ENCODE assay signal across 25 mouse cellular contexts in genomic region chr10:94588976-94589375, GRCm38 (mm10).
"Had no signal": no experiment of that assay in that cellular context is flagged by ENCODE, and none has a peak within 500 bp of the region (broad histone marks: within the 10 kb centered on the region; RNA-seq: fewer than 3 reads in every experiment).

No protein-coding gene starts in this region.

- H3K9ac ChIP-seq: heart, embryonic 13.5 days; heart, embryonic 15.5 days; hindbrain, embryonic 13.5 days; hindbrain, embryonic 15.5 days; limb, embryonic 13.5 days; limb, embryonic 15.5 days; liver, embryonic 13.5 days; liver, embryonic 15.5 days had no signal

- ATAC-seq: hindbrain, postnatal 0 days; intestine, embryonic 16.5 days had no signal

- H3K27me3 ChIP-seq: heart, embryonic 13.5 days; heart, embryonic 15.5 days; hindbrain, embryonic 15.5 days; limb, embryonic 13.5 days; limb, embryonic 15.5 days; liver, embryonic 13.5 days; liver, embryonic 15.5 days had no signal

- DNase-seq: gastrocnemius, postnatal 14 days; gastrocnemius, postnatal 36 days; heart, adult 18-20 months; heart, postnatal 14 days; heart, postnatal 36 days; kidney, adult 11 months; kidney, adult 2 months; kidney, adult 9 months; kidney, postnatal 10 days; kidney, postnatal 25 days; kidney, postnatal 4 days; left cerebral cortex, postnatal 4 days; liver, embryonic 13.5 days had no signal

- H3K4me1 ChIP-seq: liver, embryonic 13.5 days; liver, embryonic 15.5 days had no signal

- H3K27ac ChIP-seq: heart, embryonic 13.5 days; heart, embryonic 15.5 days; hindbrain, embryonic 13.5 days; hindbrain, embryonic 15.5 days; hindbrain, postnatal 0 days; layer of hippocampus, adult 2 months; left cerebral cortex, adult 2 months; limb, embryonic 13.5 days; limb, embryonic 15.5 days; liver, embryonic 13.5 days; liver, embryonic 15.5 days had no signal

- H3K9me3 ChIP-seq: heart, embryonic 13.5 days; heart, embryonic 15.5 days; hindbrain, embryonic 13.5 days; hindbrain, embryonic 15.5 days; limb, embryonic 13.5 days; limb, embryonic 15.5 days; liver, embryonic 13.5 days; liver, embryonic 15.5 days had no signal

- H3K4me2 ChIP-seq: heart, embryonic 13.5 days; heart, embryonic 15.5 days; hindbrain, embryonic 13.5 days; hindbrain, embryonic 15.5 days; limb, embryonic 13.5 days; limb, embryonic 15.5 days; liver, embryonic 11.5 days; liver, embryonic 13.5 days; liver, embryonic 15.5 days had no signal

- H3K36me3 ChIP-seq: heart, embryonic 15.5 days; hindbrain, embryonic 13.5 days; liver, embryonic 15.5 days had no signal

- H3K4me3 ChIP-seq: heart, embryonic 13.5 days; heart, embryonic 15.5 days; hindbrain, embryonic 13.5 days; hindbrain, embryonic 15.5 days; layer of hippocampus, adult 2 months; left cerebral cortex, adult 2 months; limb, embryonic 13.5 days; limb, embryonic 15.5 days; liver, embryonic 13.5 days; liver, embryonic 15.5 days had no signal
